In the genomic region with DNA sequence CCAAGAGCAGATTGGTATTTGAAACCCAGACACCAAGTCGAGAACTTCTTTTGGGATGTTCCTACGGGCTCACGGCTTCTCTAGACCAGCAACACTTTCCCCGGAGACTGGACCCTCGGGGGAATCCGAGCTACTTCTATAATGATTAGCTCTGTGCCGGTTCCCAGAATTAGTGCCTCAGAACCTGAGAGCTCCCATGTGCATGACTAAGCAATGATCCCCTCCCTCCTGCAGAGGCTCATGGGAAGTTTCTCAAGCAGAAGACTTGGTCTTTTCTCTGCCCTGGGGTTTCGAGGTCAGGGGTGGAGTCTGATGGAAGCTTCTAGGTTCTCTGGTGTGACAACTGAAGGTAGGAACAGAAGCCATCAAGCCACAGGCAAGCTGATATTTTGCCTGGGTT, we compare ENCODE assay signal across 36 mouse cellular contexts.
DNase-seq lines count a peak whose midpoint lies in the region; ATAC-seq and TF ChIP-seq lines count a peak whose summit lies in the region.
"Had no signal": no experiment of that assay in that cellular context is flagged by ENCODE, and none has a peak within 500 bp of the region (broad histone marks: within the 10 kb centered on the region; RNA-seq: fewer than 3 reads in every experiment).

No protein-coding gene starts in this region.

- peaks cover 30% of the 10 kb centered on the region for H3K36me3 ChIP-seq in forebrain, embryonic 10.5 days (replicated peaks)
- no peaks in the 10 kb centered on the region for H3K36me3 ChIP-seq in forebrain, embryonic 11.5 days (ENCODE audit: control insufficient read depth, insufficient read depth, low read length)
- H3K36me3 ChIP-seq in CH12.LX (replicated peaks in 1 of 2; ENCODE audit: control insufficient read depth in 1 of 2, insufficient read depth in 1 of 2, low read length in 1 of 2): no peaks in the 10 kb centered on the region
- H3K36me3 ChIP-seq in midbrain, embryonic 15.5 days (replicated peaks): no peaks in the 10 kb centered on the region
- H3K36me3 ChIP-seq: embryonic facial prominence, embryonic 13.5 days; G1E; hindbrain, embryonic 15.5 days; neural tube, embryonic 15.5 days had no signal

- TF ChIP-seq POLR2A in CH12.LX (IDR thresholded peaks at IDR 0.05; ENCODE audit: low read depth, low read length): 0 out of 2 replicates have a peak, but pooled peaks have one; percentile 24

- no peaks in the 10 kb centered on the region for H3K27me3 ChIP-seq in forebrain, embryonic 10.5 days (ENCODE audit: poor library complexity, severe bottlenecking)
- no peaks in the 10 kb centered on the region for H3K27me3 ChIP-seq in forebrain, embryonic 11.5 days (ENCODE audit: control insufficient read depth, insufficient read depth, low read length)
- H3K27me3 ChIP-seq in CH12.LX (replicated peaks): no peaks in the 10 kb centered on the region
- H3K27me3 ChIP-seq in midbrain, embryonic 15.5 days (replicated peaks): no peaks in the 10 kb centered on the region
- H3K27me3 ChIP-seq: embryonic facial prominence, embryonic 13.5 days; forebrain, embryonic 13.5 days; heart, embryonic 12.5 days; hindbrain, embryonic 15.5 days; neural tube, embryonic 15.5 days had no signal

- no peak overlapping the region for H3K4me2 ChIP-seq in forebrain, embryonic 11.5 days (ENCODE audit: low read depth, low read length, severe bottlenecking)
- H3K4me2 ChIP-seq in CH12.LX (ENCODE audit: insufficient read depth, low read depth, poor library complexity, severe bottlenecking): peak overlapping the region; percentile 26; the same call in 1 of the 2 replicates
- H3K4me2 ChIP-seq in midbrain, embryonic 15.5 days: no peak overlapping the region
- H3K4me2 ChIP-seq: embryonic facial prominence, embryonic 13.5 days; forebrain, embryonic 13.5 days; heart, embryonic 12.5 days; hindbrain, embryonic 15.5 days; neural tube, embryonic 15.5 days had no signal

- ATAC-seq in forebrain, embryonic 11.5 days (replicated peaks; ENCODE audit: low FRiP score): no peak
- no peak for ATAC-seq in midbrain, embryonic 15.5 days (replicated peaks)
- ATAC-seq: activated CD4-positive, CD25-positive, alpha-beta regulatory T cell, adult 4 months; CD4-positive, CD25-positive, alpha-beta regulatory T cell, adult 4 months; forebrain, embryonic 13.5 days had no signal

- no peaks in the 10 kb centered on the region for H3K9me3 ChIP-seq in forebrain, embryonic 10.5 days
- no peaks in the 10 kb centered on the region for H3K9me3 ChIP-seq in forebrain, embryonic 11.5 days (ENCODE audit: control insufficient read depth, low read length)
- no peaks in the 10 kb centered on the region for H3K9me3 ChIP-seq in CH12.LX (replicated peaks; ENCODE audit: low read length)
- H3K9me3 ChIP-seq in midbrain, embryonic 15.5 days: no peaks in the 10 kb centered on the region
- H3K9me3 ChIP-seq: embryonic facial prominence, embryonic 13.5 days; forebrain, embryonic 13.5 days; G1E; heart, embryonic 12.5 days; hindbrain, embryonic 15.5 days; neural tube, embryonic 15.5 days had no signal

- H3K79me2 ChIP-seq in CH12.LX (replicated peaks; ENCODE audit: control insufficient read depth, extremely low read depth, insufficient read depth, poor library complexity, severe bottlenecking): no peaks in the 10 kb centered on the region

- TF ChIP-seq CTCF in CH12.LX (conservative IDR thresholded peaks at IDR 0.05 in 1 of 2, IDR thresholded peaks at IDR 0.05 in 1 of 2; ENCODE audit: low read depth in 2 of 2, low read length in 2 of 2): no peak

- peaks cover 62% of the 10 kb centered on the region for H3K4me1 ChIP-seq in forebrain, embryonic 10.5 days
- peaks cover 24% of the 10 kb centered on the region for H3K4me1 ChIP-seq in forebrain, embryonic 11.5 days (replicated peaks; ENCODE audit: control insufficient read depth, insufficient read depth, low read length)
- H3K4me1 ChIP-seq in CH12.LX (ENCODE audit: control insufficient read depth in 1 of 2, insufficient read depth in 2 of 2): peaks cover 3 to 37% of the 10 kb centered on the region in 2 experiments
- peaks cover 17% of the 10 kb centered on the region for H3K4me1 ChIP-seq in midbrain, embryonic 15.5 days

- in situ Hi-C loops in CH12.LX (cut with MboI; ENCODE audit: low pct_ligation_motif_present, low pct_unique_long_range_greater_than_20kb, low sequenced_read_pairs): no loop called here

- H3K27ac ChIP-seq in forebrain, embryonic 10.5 days: peak overlapping the region; percentile 4; the same call in 1 of the 2 replicates
- H3K27ac ChIP-seq in forebrain, embryonic 11.5 days (ENCODE audit: low read depth, low read length): no peak overlapping the region
- H3K27ac ChIP-seq in CH12.LX (ENCODE audit: insufficient read depth, low read depth): no peak overlapping the region
- no peak overlapping the region for H3K27ac ChIP-seq in midbrain, embryonic 15.5 days
- H3K27ac ChIP-seq: embryonic facial prominence, embryonic 13.5 days; forebrain, embryonic 13.5 days; heart, adult 2 months; hindbrain, embryonic 15.5 days; liver, embryonic 14.5 days; macrophage; neural tube, embryonic 15.5 days; stomach, postnatal 0 days had no signal

- no peak overlapping the region for H3K4me3 ChIP-seq in forebrain, embryonic 10.5 days
- H3K4me3 ChIP-seq in forebrain, embryonic 11.5 days (ENCODE audit: low read depth, low read length): no peak overlapping the region
- no peak overlapping the region for H3K4me3 ChIP-seq in CH12.LX (replicated peaks in 1 of 3; ENCODE audit: low read depth in 2 of 3, low read length in 2 of 3, poor library complexity in 1 of 3)
- no peak overlapping the region for H3K4me3 ChIP-seq in midbrain, embryonic 15.5 days
- H3K4me3 ChIP-seq: embryonic facial prominence, embryonic 13.5 days; erythroblast, embryonic 14.5 days; forebrain, embryonic 13.5 days; heart, adult 2 months; heart, embryonic 12.5 days; hindbrain, embryonic 15.5 days; neural tube, embryonic 15.5 days had no signal

- dilution Hi-C loops in CH12.LX (cut with MboI; ENCODE audit: extremely low pct_ligation_motif_present, extremely low pct_unique_long_range_greater_than_20kb, low sequenced_read_pairs): no loop called here

- H3K9ac ChIP-seq in forebrain, embryonic 11.5 days (ENCODE audit: low read length): no peak overlapping the region
- no peak overlapping the region for H3K9ac ChIP-seq in CH12.LX (ENCODE audit: insufficient read depth, low read depth)
- no peak overlapping the region for H3K9ac ChIP-seq in midbrain, embryonic 15.5 days
- H3K9ac ChIP-seq: embryonic facial prominence, embryonic 13.5 days; forebrain, embryonic 13.5 days; heart, embryonic 12.5 days; hindbrain, embryonic 15.5 days; liver, embryonic 14.5 days; neural tube, embryonic 15.5 days had no signal

- no peak for DNase-seq in forebrain, embryonic 10.5 days (ENCODE audit: extremely low spot score, low spot score)
- DNase-seq in forebrain, embryonic 11.5 days (ENCODE audit: low spot score): no peak
- DNase-seq in CH12.LX (ENCODE audit: extremely low read depth): peak; percentile 35
- DNase-seq in Muller cell, postnatal 12 days (ENCODE audit: inconsistent ontology term): peak; percentile 66
- DNase-seq in retina, postnatal 1 day: peak; percentile 77
- no peak for DNase-seq in left cerebral cortex, adult 18-20 months (ENCODE audit: low spot score in 2 of 2)
- DNase-seq: adrenal gland, adult 8-10 months; cerebellum, adult 11-12 months; cerebellum, adult 9-11 months; embryo, embryonic 11 days; gastrocnemius, postnatal 36 days; heart, adult 2 months; kidney, adult 18-20 months; kidney, postnatal 36 days; layer of hippocampus, postnatal 36 days; liver; lung, adult 2 months; lung, postnatal 10 days; midbrain, embryonic 14.5 days; right cerebral cortex, adult 18-20 months; spleen, adult 18-20 months; thymus, adult 18-20 months; thymus, postnatal 36 days had no signal

- WGBS in forebrain, embryonic 10.5 days: 25% methylated on average over 8 of the region's 8 CpGs
- 22% methylated on average over 8 of the region's 8 CpGs for whole genome bisulfite sequencing in forebrain, embryonic 11.5 days
- 38% methylated on average over 8 of the region's 8 CpGs for WGBS in midbrain, embryonic 15.5 days

- TF ChIP-seq RAD21 in CH12.LX (IDR thresholded peaks at IDR 0.05; ENCODE audit: low read depth, low read length): no peak

- no peak for TF ChIP-seq EP300 in CH12.LX (IDR thresholded peaks at IDR 0.05; ENCODE audit: low read length)

TF ChIP-seq in CH12.LX, 34 proteins besides CTCF, POLR2A, EP300 and RAD21:
- TF ChIP-seq MAX (IDR thresholded peaks at IDR 0.05; ENCODE audit: low read length) (0 out of 2 replicates have a peak, but pooled peaks have one; percentile 18), NELFE (IDR thresholded peaks at IDR 0.05; ENCODE audit: low read depth, low read length) (no peak), ZKSCAN1 (IDR thresholded peaks at IDR 0.05; ENCODE audit: borderline replicate concordance, low read depth, low read length) (no peak), IRF4 (IDR thresholded peaks at IDR 0.05; ENCODE audit: low read depth, low read length) (peak; percentile 42; the same call in 1 of the 2 replicates), ZMIZ1 (IDR thresholded peaks at IDR 0.05; ENCODE audit: low read depth, low read length) (no peak)

Comparison
In these comparisons a context has a peak if more than half of its experiments do, and no peak if none do; other contexts are left out.
1. DNase-seq: peak in CH12.LX (single experiment), Muller cell, postnatal 12 days (single experiment) and retina, postnatal 1 day (single experiment); none in forebrain, embryonic 10.5 days (single experiment), forebrain, embryonic 11.5 days (single experiment) and left cerebral cortex, adult 18-20 months (0 of 2).